In genomic region chr10:80148610-80149290, GRCm38 (mm10) we compare ENCODE assay signal across 8 mouse cellular contexts. TPM values are rescaled to one million over a fixed set of nuclear protein-coding genes. Genes with fewer than 3 reads are reported as not detected.
DNase-seq lines count a peak whose midpoint lies in the region; ATAC-seq and TF ChIP-seq lines count a peak whose summit lies in the region.

No protein-coding gene starts in this region.

- peak overlapping the region; percentile 89 for H3K9ac ChIP-seq in hindbrain, postnatal 0 days (replicated peaks; ENCODE audit: low read length)

- WGBS in hindbrain, postnatal 0 days: under 1% methylated on average over 56 of the region's 57 CpGs

- H3K36me3 ChIP-seq in hindbrain, postnatal 0 days (ENCODE audit: insufficient read depth, low read length): peaks cover 14% of the 10 kb centered on the region

- H3K9me3 ChIP-seq in hindbrain, postnatal 0 days (ENCODE audit: low read length): no peaks in the 10 kb centered on the region

- intact Hi-C loops in gastrocnemius, adult 2 months (cut with DNase I): no loop called here
- intact Hi-C loops in left cerebral cortex, postnatal 14 days (cut with DNase I): loop anchor here (1.0 kb wide), 1 partner anchor 17 kb away; the partner anchor contains the start of gene Cirbp

- peak; percentile 20 for ATAC-seq in common myeloid progenitor, adult 5-6 weeks (replicated peaks; ENCODE audit: low read depth, poor library complexity, severe bottlenecking)
- ATAC-seq in hindbrain, postnatal 0 days: peak; percentile 48
- peak; percentile 50 for ATAC-seq in megakaryocyte-erythroid progenitor cell, adult 5-6 weeks (replicated peaks; ENCODE audit: low FRiP score, low TSS enrichment, poor library complexity, severe bottlenecking)

- peaks cover 19% of the 10 kb centered on the region; the same call in 1 of the 2 replicates for H3K4me1 ChIP-seq in hindbrain, postnatal 0 days (ENCODE audit: insufficient read depth, low read length)

- TF ChIP-seq CTCF in gastrocnemius, adult 2 months (IDR thresholded peaks at IDR 0.05): peak; percentile 79
- peak; percentile 51 for TF ChIP-seq CTCF in hindbrain, postnatal 0 days (IDR thresholded peaks at IDR 0.05; ENCODE audit: low read depth)

- H3K4me2 ChIP-seq in hindbrain, postnatal 0 days (ENCODE audit: low read depth, low read length): peak overlapping the region; percentile 80

- peak overlapping the region; percentile 100 for H3K27ac ChIP-seq in gastrocnemius, adult 2 months
- H3K27ac ChIP-seq in hindbrain, postnatal 0 days: peak overlapping the region; percentile 96

- peak; percentile 96 for DNase-seq in adipocyte (ENCODE audit: low spot score)
- DNase-seq in gastrocnemius, adult 2 months: peak; percentile 97
- peak; percentile 97 for DNase-seq in hindbrain, postnatal 0 days (ENCODE audit: low spot score)
- peak; percentile 93 to 95 for DNase-seq in left cerebral cortex, postnatal 14 days (ENCODE audit: low spot score in 2 of 2)
- DNase-seq in right cerebral cortex, postnatal 36 days (ENCODE audit: low spot score in 2 of 2): peak; percentile 85 to 89
- peak; percentile 95 for DNase-seq in urinary bladder, postnatal 4 days (ENCODE audit: low spot score in 2 of 2)

- no peaks in the 10 kb centered on the region for H3K27me3 ChIP-seq in hindbrain, postnatal 0 days (ENCODE audit: insufficient read depth, low read length)

- peak overlapping the region; percentile 89 for H3K4me3 ChIP-seq in gastrocnemius, adult 2 months
- H3K4me3 ChIP-seq in hindbrain, postnatal 0 days (ENCODE audit: low read length): peak overlapping the region; percentile 97

RNA-seq across cellular contexts. Expression of gene Midn, which starts 0.7 kb away (rescaled TPM):
- 15.8 and 18.4 TPM in 2 replicates for total RNA-seq in common myeloid progenitor, adult 5-6 weeks (2017)
- total RNA-seq in gastrocnemius, adult 2 months (2021): 10 to 100 TPM; 34.3 to 39.8 TPM
- 146 and 172 TPM in 2 replicates for total RNA-seq in hindbrain, postnatal 0 days (2014; rRNA removed)
- 14.7 and 15.8 TPM in 2 replicates for polyA plus RNA-seq in hindbrain, postnatal 0 days (2015; fragmentation: Nextera tagmentation; extraction: Ambion mirVana)
- 10 to 100 TPM; 94.0 to 96.3 TPM for total RNA-seq in left cerebral cortex, postnatal 14 days (2021)
- 30.9 and 34.0 TPM in 2 replicates for total RNA-seq in megakaryocyte-erythroid progenitor cell, adult 5-6 weeks (2014; fragmentation: Nextera tagmentation)
- total RNA-seq in megakaryocyte-erythroid progenitor cell, adult 5-6 weeks (2017): 9.4 and 10.5 TPM in 2 replicates

RNA-seq across cellular contexts. Expression of gene Cbarp, which starts 8.1 kb away (rescaled TPM):
- total RNA-seq in common myeloid progenitor, adult 5-6 weeks (2017): 0.41 and 0.73 TPM in 2 replicates
- 1 to 10 TPM; 1.8 to 2.3 TPM for total RNA-seq in gastrocnemius, adult 2 months (2021)
- 270 and 288 TPM in 2 replicates for total RNA-seq in hindbrain, postnatal 0 days (2014; rRNA removed)
- polyA plus RNA-seq in hindbrain, postnatal 0 days (2015; fragmentation: Nextera tagmentation; extraction: Ambion mirVana): 95.5 and 106 TPM in 2 replicates
- total RNA-seq in left cerebral cortex, postnatal 14 days (2021): 100 to 1,000 TPM; 437 to 473 TPM
- total RNA-seq in megakaryocyte-erythroid progenitor cell, adult 5-6 weeks (2014; fragmentation: Nextera tagmentation): 5.2 and 10.5 TPM in 2 replicates
- total RNA-seq in megakaryocyte-erythroid progenitor cell, adult 5-6 weeks (2017): 3.7 TPM in 1 of 2 replicates, not detected in the other

RNA-seq across cellular contexts. Expression of gene Atp5d, which starts 10.3 kb away (rescaled TPM):
- total RNA-seq in common myeloid progenitor, adult 5-6 weeks (2017): 52.3 and 60.0 TPM in 2 replicates
- 100 to 1,000 TPM; 535 to 725 TPM for total RNA-seq in gastrocnemius, adult 2 months (2021)
- total RNA-seq in hindbrain, postnatal 0 days (2014; rRNA removed): 273 and 303 TPM in 2 replicates
- polyA plus RNA-seq in hindbrain, postnatal 0 days (2015; fragmentation: Nextera tagmentation; extraction: Ambion mirVana): 733 and 736 TPM in 2 replicates
- total RNA-seq in left cerebral cortex, postnatal 14 days (2021): 100 to 1,000 TPM; 403 to 424 TPM
- 282 and 325 TPM in 2 replicates for total RNA-seq in megakaryocyte-erythroid progenitor cell, adult 5-6 weeks (2014; fragmentation: Nextera tagmentation)
- total RNA-seq in megakaryocyte-erythroid progenitor cell, adult 5-6 weeks (2017): 29.3 and 49.3 TPM in 2 replicates

RNA-seq across cellular contexts. Expression of gene Cirbp, which starts 17.0 kb away (rescaled TPM):
- 60.0 and 65.6 TPM in 2 replicates for total RNA-seq in common myeloid progenitor, adult 5-6 weeks (2017)
- total RNA-seq in gastrocnemius, adult 2 months (2021): 10 to 100 TPM; 22.1 to 30.7 TPM
- total RNA-seq in hindbrain, postnatal 0 days (2014; rRNA removed): 257 and 261 TPM in 2 replicates
- 730 and 732 TPM in 2 replicates for polyA plus RNA-seq in hindbrain, postnatal 0 days (2015; fragmentation: Nextera tagmentation; extraction: Ambion mirVana)
- total RNA-seq in left cerebral cortex, postnatal 14 days (2021): 100 to 1,000 TPM in 1 of 2 experiments, 10 to 100 TPM in 1; 95.6 to 111 TPM
- 31.5 and 44.0 TPM in 2 replicates for total RNA-seq in megakaryocyte-erythroid progenitor cell, adult 5-6 weeks (2014; fragmentation: Nextera tagmentation)
- 30.8 and 73.1 TPM in 2 replicates for total RNA-seq in megakaryocyte-erythroid progenitor cell, adult 5-6 weeks (2017)

RNA-seq across cellular contexts. Expression of gene 1600002K03Rik, which starts 24.0 kb away (rescaled TPM):
- 7.8 and 15.6 TPM in 2 replicates for total RNA-seq in common myeloid progenitor, adult 5-6 weeks (2017)
- total RNA-seq in gastrocnemius, adult 2 months (2021): 1 to 10 TPM; 6.6 to 7.1 TPM
- total RNA-seq in hindbrain, postnatal 0 days (2014; rRNA removed): 2.6 and 3.2 TPM in 2 replicates
- polyA plus RNA-seq in hindbrain, postnatal 0 days (2015; fragmentation: Nextera tagmentation; extraction: Ambion mirVana): 4.3 and 4.4 TPM in 2 replicates
- total RNA-seq in left cerebral cortex, postnatal 14 days (2021): 1 to 10 TPM; 5.7 to 6.2 TPM
- 14.2 and 22.9 TPM in 2 replicates for total RNA-seq in megakaryocyte-erythroid progenitor cell, adult 5-6 weeks (2014; fragmentation: Nextera tagmentation)
- total RNA-seq in megakaryocyte-erythroid progenitor cell, adult 5-6 weeks (2017): 25.4 and 27.8 TPM in 2 replicates

Comparison
In these comparisons a context has a peak if more than half of its experiments do, and no peak if none do; other contexts are left out.
1. Peak in every context shown above with its lines: DNase-seq, ATAC-seq, H3K4me3 ChIP-seq and H3K27ac ChIP-seq.
2. RNA of gene Cbarp, which starts 8.1 kb away (total RNA-seq): 437 to 473 TPM in left cerebral cortex, postnatal 14 days and 270 to 288 TPM in hindbrain, postnatal 0 days; 3.7 to 10.5 TPM in megakaryocyte-erythroid progenitor cell, adult 5-6 weeks, 1.8 to 2.3 TPM in gastrocnemius, adult 2 months and 0.41 to 0.73 TPM in common myeloid progenitor, adult 5-6 weeks; every median in the first group is over 10 times any median in the second.